Mouse (Mus musculus) v-Abl transformed pro-B cells (cell line): ENCODE measurements around the gene Tmprss9.
"Not testable (repeated sequence)": the region's sequence is repeated elsewhere in the genome, so short reads cannot be mapped to it uniquely, and the experiment has no call there.

Source experiments
- in situ Hi-C, 2 experiments: fragments of 400-800 bp; cut with MboI; formaldehyde crosslinking; loops; one replicate each; pipeline ENCODE4 v1.15.1; 2025; ENCODE audit not compliant: unreplicated experiment in 2 of 2

The Tmprss9 gene

GRCm38 (mm10) chr10:80871581-80871980 lies at the start of gene Tmprss9:
Tmprss9 (plus strand) TSS chr10:80871848.
- in situ Hi-C loops = no loop called here

DNA sequence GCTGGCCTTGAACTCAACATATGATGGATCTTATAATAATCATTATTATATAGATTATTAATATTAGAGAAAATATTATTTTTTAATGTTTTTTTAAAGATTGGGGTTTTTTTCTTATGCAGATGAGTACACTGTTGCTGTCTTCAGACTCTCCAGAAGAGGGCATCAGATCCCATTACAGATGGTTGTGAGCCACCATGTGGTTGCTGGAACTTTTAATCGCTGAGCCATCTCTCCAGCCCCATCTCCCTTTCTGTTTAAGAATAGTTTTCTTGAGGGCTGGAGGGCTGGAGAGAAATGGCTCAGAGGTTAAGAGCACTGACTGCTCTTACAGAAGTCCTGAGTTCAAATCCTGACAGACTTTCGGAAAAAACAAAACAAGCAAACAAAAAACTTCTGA lies 49.7 kb upstream of the Tmprss9 start:
- in situ Hi-C loops = loop anchor here (5.0 kb wide), 3 partner anchors 55 to 170 kb away; no protein-coding TSS in a partner anchor

- in situ Hi-C loops = loop anchor here (5.0 kb wide), 3 partner anchors 55 to 170 kb away; no protein-coding TSS in a partner anchor
Observed at GRCm38 (mm10) chr10:80822528-80822927, 49.1 kb upstream of the Tmprss9 start.

DNA sequence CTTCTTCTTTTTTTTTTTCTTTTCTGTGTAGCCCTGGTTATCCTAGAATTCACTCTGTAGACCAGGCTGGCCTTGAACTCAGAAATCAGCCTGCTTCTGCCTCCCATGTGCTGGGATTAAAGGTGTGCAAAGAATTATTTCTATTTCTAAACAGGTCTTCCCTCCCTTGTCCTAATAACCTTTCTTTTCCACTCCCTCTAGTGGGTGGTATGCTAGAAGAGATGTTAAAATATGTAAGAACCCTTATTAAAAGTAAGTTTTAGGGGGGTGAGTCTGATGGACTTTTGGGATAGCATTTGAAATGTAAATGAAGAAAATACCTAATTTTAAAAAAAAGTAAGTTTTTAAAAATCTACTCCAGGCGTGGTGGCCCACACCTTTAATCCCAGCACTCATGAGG lies 48.3 kb upstream of the Tmprss9 start:
- in situ Hi-C loops = loop anchor here (5.0 kb wide), 3 partner anchors 54 to 169 kb away; no protein-coding TSS in a partner anchor

DNA sequence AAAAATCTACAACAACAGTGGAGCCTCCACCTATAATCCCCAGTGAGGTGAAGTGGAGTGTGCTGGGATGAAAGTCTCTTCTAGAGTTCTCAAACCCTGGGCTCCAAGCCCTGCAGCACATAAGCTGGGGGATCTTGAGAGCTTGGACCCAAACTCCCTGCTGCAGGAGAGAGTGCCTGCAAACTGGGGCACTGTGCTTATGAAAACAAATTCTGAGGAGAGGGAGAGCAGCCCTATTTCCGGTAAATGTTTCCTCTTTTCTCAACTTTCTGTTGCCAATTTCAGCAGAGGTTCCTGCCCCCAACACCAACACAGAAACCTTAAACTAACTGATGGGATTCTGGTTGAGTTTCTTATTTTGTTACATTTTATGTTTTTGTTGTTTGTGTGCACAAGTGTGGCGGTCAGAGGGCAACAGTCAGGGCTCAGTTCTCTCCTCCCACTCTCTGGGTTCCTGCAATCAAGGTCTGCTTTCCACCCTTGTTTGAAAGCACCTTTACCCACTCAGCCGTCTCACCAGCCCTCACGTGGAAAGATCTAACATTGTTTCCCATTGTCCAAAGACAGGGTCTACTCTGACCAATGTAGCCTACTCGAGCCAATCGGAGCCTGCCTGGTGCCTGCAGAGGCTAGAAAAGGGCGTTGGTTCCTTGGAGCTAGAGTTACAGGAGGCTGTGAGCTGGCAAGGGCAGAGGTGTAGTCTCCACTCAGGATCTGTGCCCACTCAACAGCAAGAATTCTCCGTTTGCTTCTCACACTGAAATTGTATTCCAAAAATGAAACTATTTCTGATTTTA lies 47.6 kb upstream of the Tmprss9 start:
- in situ Hi-C loops = loop anchor here (5.0 kb wide), 3 partner anchors 53 to 168 kb away; no protein-coding TSS in a partner anchor

GRCm38 (mm10) chr10:80824827-80825226 lies 46.8 kb upstream of the Tmprss9 start:
- in situ Hi-C loops = loop anchor here (5.0 kb wide), 3 partner anchors 52 to 167 kb away; no protein-coding TSS in a partner anchor

DNA sequence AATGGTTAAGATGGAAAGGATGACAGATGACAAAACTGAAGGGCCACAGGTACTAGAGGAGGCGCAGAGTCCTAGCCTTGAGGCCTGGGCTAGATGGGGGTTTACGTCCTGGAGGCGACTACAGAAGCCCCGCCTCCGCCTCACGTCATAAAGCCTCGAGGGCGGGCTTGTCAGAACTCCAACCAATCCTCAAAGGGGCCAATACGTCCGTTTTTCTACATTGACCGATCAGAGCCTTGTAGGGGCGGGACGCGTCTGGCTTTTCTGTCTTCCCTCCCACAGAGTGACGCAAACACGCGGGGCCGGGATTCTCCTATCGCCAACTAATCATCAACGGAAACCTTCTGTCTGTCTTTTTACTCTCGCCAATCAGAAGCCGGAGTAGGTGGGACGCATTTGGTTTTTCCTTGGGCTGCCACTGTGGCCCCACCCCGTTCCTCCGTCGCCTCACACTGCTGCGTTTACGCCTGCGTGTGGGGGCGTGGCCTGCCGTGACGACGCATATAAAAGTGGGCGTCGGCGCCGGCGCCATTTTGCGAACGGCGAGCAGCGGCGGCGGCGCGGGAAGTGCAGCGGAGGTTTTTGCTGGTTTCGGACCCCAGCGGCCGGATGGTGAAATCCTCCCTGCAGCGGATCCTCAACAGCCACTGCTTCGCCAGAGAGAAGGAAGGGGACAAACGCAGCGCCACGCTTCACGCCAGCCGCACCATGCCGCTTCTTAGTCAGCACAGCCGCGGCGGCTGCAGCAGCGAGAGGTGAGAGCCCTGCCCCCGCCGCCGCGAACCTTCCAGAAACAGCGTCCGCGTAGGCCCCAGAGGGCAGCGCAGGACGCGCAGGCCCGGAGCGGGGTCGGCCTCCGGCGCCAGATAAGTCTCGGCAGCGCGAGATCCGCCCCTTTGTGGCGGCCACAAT lies 45.2 kb upstream of the Tmprss9 start, which contains the start of gene Oaz1:
Gene Oaz1 (plus strand): TSS at position 506 of the 912 bp plus-strand sequence.
- in situ Hi-C loops = no loop called here

- in situ Hi-C loops = no loop called here
Observed at GRCm38 (mm10) chr10:80827063-80827869, 44.4 kb upstream of the Tmprss9 start.

DNA sequence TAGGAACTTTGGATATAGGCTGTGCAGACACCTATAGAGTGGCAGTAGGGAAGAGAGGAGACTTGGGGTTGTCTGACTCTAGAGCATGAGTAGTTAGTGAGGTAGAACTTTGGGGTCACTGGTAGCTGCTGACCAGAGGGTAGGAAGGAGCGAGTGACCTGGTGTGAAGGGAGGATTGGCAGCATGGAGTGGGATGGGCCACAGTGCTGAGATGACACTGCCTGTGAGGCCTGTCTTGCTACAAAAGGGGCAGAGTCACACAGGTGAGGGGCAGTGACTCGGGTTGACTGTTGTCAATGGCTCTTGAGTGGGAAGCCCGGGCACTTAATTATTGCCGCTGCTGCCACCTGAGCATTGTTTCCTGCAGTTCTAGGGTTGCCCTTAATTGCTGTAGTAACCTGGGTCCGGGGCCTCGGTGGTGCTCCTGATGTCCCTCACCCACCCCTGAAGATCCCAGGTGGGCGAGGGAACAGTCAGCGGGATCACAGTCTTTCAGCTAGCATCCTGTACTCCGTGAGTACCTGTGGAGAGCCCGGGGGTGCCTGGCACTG lies 43.7 kb upstream of the Tmprss9 start:
- in situ Hi-C loops = no loop called here

- in situ Hi-C loops = not testable (repeated sequence)
Observed at GRCm38 (mm10) chr10:80828587-80828986, 43.1 kb upstream of the Tmprss9 start.

DNA sequence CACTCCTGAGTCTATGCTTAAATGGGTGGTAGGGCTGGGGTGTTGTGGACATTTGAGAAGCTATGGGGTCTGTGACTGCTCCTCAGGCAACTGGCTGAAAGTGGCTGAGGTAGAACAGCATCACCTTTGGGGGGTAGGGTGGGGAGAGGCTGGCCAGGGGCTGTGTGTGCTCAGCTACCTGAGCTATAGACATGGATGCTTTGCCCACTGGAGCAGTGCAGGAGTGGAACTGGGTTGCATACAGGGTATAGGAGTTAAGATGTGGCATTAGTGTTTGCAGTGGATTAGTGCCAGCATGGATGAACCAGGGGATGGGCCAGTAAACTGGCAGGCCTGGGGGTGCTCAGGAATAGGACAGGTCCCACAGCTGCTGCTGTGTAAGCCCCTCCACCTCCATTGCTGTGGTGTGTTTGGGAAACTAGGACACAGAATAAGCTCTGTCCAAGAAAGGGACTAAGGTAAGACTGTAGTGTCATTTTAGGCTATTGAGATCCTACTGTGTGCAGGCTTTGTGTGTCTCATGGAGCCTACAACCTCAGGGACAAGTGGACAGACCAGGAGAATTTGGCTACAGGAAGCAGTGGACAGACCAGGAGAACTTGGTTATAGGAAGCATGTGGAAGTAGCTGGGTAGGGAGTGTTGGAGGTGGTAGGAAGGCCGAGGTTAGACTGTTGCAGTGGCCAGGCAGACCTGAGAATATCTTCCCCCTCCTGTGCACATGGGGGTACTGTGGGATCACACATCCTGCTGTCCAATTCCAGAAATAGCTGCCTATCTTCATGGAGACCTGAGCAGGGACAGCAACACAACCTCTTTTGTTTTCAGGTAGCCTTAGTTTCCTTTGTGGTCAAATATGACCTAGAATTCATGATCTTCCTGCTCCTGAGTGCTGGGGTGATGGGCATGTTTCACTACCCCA lies 42.0 kb upstream of the Tmprss9 start:
- in situ Hi-C loops = no loop called here

- in situ Hi-C loops = no loop called here
Observed at GRCm38 (mm10) chr10:80831136-80831535, 40.5 kb upstream of the Tmprss9 start.

DNA sequence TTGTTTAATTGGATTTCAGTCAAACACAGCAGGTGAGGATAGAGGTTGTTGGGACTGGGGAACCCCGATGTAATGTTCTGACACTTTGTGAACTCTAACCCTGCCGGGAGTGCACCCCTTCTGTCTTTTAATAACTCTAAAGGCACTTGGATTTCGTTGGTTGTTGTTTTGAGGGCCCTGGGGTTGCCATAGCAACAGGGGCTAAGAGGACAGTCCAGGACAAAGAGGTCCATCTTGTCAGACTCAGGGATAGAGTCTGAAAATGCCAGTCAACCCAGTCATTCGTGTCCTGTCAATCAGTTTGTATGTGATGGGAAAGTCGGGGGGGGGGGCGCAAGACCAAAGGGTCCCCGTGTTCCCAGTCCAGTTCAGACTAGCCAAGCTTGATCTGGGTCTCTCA lies 38.8 kb upstream of the Tmprss9 start:
- in situ Hi-C loops = no loop called here

DNA sequence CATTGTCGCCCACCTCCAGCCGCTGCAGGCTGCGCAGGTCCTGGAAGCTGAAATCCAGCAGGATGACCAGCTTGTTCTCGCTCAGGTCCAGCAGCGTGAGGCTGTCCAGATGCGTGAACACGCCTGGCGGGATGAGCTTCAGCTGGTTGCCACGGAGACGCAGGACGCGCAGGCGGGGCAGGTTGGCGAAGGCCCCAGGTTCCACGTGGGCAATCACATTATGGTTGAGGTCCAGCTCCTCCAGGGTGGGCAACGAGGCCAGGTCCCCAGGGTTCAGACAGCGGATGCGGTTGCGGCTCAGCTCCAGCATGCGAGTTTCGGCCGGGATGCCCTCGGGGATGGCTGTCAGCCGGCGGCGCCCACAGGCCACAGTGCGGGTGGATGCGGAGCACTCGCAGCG lies 36.0 kb upstream of the Tmprss9 start:
- in situ Hi-C loops = no loop called here

DNA sequence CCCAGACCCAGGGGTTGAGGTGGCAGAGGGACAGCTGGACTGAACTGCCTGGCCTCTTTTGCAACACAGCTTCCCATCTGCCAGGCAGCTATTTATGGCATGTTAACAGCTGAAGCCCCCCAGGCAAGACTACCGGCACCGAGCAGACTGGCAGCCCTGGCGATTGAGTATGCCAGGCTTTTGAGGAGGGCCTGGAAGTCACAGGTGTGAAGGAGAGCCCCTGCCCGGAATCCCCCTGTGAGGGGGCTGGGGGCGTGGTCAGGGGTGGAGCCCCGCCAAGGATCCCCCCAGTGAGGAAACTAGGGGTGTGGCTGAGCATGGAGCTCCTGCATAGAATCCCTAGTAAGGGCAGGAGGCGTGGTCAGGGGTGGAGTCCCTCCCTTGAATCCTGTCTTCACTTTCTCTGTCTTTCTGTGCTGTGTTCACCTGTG lies 34.7 kb upstream of the Tmprss9 start:
- in situ Hi-C loops = no loop called here

DNA sequence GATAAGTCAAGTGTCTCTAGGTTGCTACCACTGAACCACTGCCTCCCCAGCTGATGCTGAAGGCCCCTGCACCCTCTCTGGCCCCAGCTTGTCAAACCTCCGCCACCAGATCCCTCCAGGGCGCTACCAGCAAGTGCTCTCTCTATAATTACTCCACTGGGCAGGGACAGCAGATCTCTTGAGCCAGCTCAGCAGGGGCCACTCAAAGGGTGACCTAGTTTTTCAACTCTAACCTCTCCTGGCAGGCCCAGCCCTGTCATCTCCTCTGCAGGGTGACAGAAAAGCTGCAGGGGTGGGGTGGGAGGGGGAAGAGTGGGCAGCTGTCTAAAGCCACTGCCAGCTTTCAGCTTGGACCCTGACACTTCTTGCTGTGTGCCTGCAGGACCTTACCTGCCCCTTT lies 33.8 kb upstream of the Tmprss9 start:
- in situ Hi-C loops = no loop called here

DNA sequence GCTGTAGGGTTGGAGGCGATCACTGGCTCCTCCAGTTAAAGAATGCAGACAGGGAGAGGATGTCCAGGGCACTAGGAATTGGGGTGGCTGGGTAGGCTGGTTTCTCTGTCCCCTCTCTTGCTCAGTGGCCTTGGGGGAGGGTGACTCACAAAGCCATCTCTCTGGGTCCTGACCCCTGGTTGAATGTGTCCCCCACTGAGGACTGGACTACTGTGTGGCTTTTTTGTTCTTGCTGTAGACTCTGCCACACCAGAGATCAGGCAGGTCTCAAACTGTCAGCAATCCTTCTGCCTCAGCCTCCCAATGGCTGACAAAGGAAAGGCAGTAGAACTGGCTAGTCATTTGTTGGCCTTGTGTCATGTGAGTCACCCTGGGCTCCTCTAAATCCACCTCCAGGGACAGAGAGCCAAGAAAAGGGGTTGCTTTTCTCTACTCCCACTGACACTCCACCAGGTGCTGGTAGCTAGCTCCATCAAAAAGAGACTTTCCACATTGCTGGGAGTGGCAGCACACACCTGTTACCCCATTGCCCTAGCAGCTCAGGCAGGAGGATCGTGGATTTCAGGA lies 33.2 kb upstream of the Tmprss9 start:
- in situ Hi-C loops = no loop called here

DNA sequence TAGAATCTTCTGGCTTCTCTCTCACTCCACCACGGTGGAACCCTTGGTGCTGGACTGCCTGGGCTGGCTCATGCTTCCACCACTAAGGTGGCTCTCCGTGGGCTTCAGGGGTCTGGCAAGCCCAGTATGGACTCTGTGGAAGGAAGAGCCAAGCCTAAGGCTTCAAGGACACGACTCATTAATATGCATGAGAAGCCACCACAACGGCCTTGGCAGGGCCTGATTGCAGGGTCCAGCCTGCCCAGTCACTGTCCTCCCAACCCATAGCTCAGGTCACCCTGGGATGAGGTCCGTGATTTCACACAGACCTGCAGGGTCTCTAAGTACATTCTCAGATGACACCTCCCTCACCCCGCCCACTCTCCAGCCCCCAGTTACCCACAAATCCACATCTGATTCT lies 31.8 kb upstream of the Tmprss9 start:
- in situ Hi-C loops = no loop called here

DNA sequence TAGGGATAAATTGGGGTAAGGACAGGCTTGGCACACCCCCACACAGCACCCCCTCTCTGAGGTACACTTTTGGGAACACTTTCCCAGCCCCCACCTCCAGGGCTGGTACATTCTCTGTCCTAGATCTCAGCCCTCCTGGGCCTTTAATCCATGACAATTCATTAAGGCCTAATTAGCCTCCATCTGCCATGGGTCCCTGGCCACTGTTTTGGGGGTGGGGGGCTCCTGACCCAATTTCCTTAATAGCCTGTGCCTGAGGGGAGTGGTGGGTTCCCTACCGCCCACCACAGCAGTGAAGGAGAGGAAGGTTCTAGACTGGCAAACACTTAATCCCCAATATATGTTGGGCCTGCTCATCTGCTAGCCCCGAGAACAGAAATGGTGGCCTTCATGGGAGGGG lies 30.0 kb upstream of the Tmprss9 start:
- in situ Hi-C loops = no loop called here
